Mouse (Mus musculus) lung, adult 2 months (tissue): ENCODE measurements around the gene C130074G19Rik.

ENCODE experiments used
- CTCF ChIP-seq: fragments of 200-500 bp; IDR thresholded peaks from 2 replicates; pipeline ENCODE4 v1.5.1; 2011; ENCODE audit warnings: mild to moderate bottlenecking, low read length, control low read depth; ENCODE audit not compliant: insufficient read depth
- POLR2A ChIP-seq: fragments of 200-500 bp; IDR thresholded peaks from 2 replicates; pipeline ENCODE4 v1.6.1; 2011; ENCODE audit warnings: low read depth, mild to moderate bottlenecking, control low read depth, low read length, borderline replicate concordance; ENCODE audit errors: extremely low read depth

- no peak for TF ChIP-seq CTCF
- peak; percentile 95 for TF ChIP-seq POLR2A
These were observed 37.6 kb downstream of the C130074G19Rik start for GRCm38 (mm10) chr1:184845111-184846071.
